Mouse (Mus musculus) CH12.LX (cell line): ENCODE data around the gene Snu13.

ENCODE experiments used
- CHD2 ChIP-seq: IDR thresholded peaks from 2 replicates; pipeline ENCODE4 v1.6.1; 2011; ENCODE audit warnings: low read length, improper control_type of control experiment
- CTCF ChIP-seq, 2 experiments: IDR thresholded peaks in 1 of 2; conservative IDR thresholded peaks in 1 of 2; 2 replicates each; pipeline ENCODE4 v1.5.1; 2011 to 2012; ENCODE audit warnings: low read depth in 2 of 2, low read length in 2 of 2, improper control_type of control experiment in 1 of 2, inconsistent platforms in 1 of 2, mild to moderate bottlenecking in 1 of 2, moderate library complexity in 1 of 2
- EP300 ChIP-seq: IDR thresholded peaks from 2 replicates; pipeline ENCODE4 v1.6.1; 2011; ENCODE audit warnings: low read length, improper control_type of control experiment
- ETS1 ChIP-seq: conservative IDR thresholded peaks from 2 replicates; pipeline ENCODE4 v1.6.1; 2012; ENCODE audit warnings: low read depth, mild to moderate bottlenecking, inconsistent platforms, low read length, improper control_type of control experiment, moderate library complexity
- IRF4 ChIP-seq: IDR thresholded peaks from 2 replicates; pipeline ENCODE4 v1.6.1; 2014; ENCODE audit warnings: low read depth, mild to moderate bottlenecking, inconsistent platforms, low read length, improper control_type of control experiment
- JUND ChIP-seq: conservative IDR thresholded peaks from 2 replicates; pipeline ENCODE4 v1.6.1; 2011; ENCODE audit warnings: low read depth, low read length, improper control_type of control experiment
- KAT2A ChIP-seq: IDR thresholded peaks from 2 replicates; pipeline ENCODE4 v1.6.1; 2012; ENCODE audit warnings: low read length, improper control_type of control experiment, inconsistent platforms; ENCODE audit not compliant: insufficient replicate concordance
- MXI1 ChIP-seq: IDR thresholded peaks from 2 replicates; pipeline ENCODE4 v1.6.1; 2011; ENCODE audit warnings: mild to moderate bottlenecking, low read depth, low read length, improper control_type of control experiment
- MYC ChIP-seq: IDR thresholded peaks from 2 replicates; pipeline ENCODE4 v1.6.1; 2011; ENCODE audit warnings: low read depth, mild to moderate bottlenecking, improper control_type of control experiment, low read length
- NRF1 ChIP-seq: IDR thresholded peaks from 2 replicates; pipeline ENCODE4 v1.6.1; 2014; ENCODE audit warnings: low read depth, mild to moderate bottlenecking, inconsistent platforms, low read length, improper control_type of control experiment, moderate library complexity
- POLR2A ChIP-seq: IDR thresholded peaks from 2 replicates; pipeline ENCODE4 v1.6.1; 2011; ENCODE audit warnings: low read depth, mild to moderate bottlenecking, improper control_type of control experiment, low read length
- UBTF ChIP-seq: IDR thresholded peaks from 2 replicates; pipeline ENCODE4 v1.6.1; 2012; ENCODE audit warnings: low read depth, mild to moderate bottlenecking, inconsistent platforms, low read length, improper control_type of control experiment, moderate library complexity
- USF1 ChIP-seq: IDR thresholded peaks from 2 replicates; pipeline ENCODE4 v1.6.1; 2014; ENCODE audit warnings: low read depth, mild to moderate bottlenecking, inconsistent platforms, low read length, improper control_type of control experiment
- ZC3H11A ChIP-seq: IDR thresholded peaks from 2 replicates; pipeline ENCODE4 v1.6.1; 2012; ENCODE audit warnings: low read depth, mild to moderate bottlenecking, inconsistent platforms, low read length, improper control_type of control experiment

- TF ChIP-seq KAT2A (no peak), CHD2 (no peak), UBTF (no peak), MXI1 (no peak), EP300 (no peak), MYC (no peak), ZC3H11A (no peak), CTCF (conservative IDR thresholded peaks at IDR 0.05 in 1 of 2, IDR thresholded peaks at IDR 0.05 in 1 of 2; ENCODE audit: low read depth in 2 of 2, low read length in 2 of 2) (peak; percentile 21 to 51; a peak in 3 of 4 replicates), IRF4 (no peak), NRF1 (no peak), POLR2A (no peak), ETS1 (no peak), USF1 (no peak), JUND (no peak)
These were observed 3.1 kb downstream of the Snu13 start for GRCm38 (mm10) chr15:82044166-82044784.
